Mouse (Mus musculus) mouse trophoblast stem cell (cell line): ENCODE data around the gene Gm7861.
"Not testable (repeated sequence)": the region's sequence is repeated elsewhere in the genome, so short reads cannot be mapped to it uniquely, and the experiment has no call there.

Experiments
- in situ Hi-C, 2 experiments: fragments of 300-500 bp; cut with MseI, MboI; formaldehyde crosslinking; loops; 2 replicates in 1 of 2; 3 replicates in 1 of 2; pipeline ENCODE4 v1.15.1; 2025

The Gm7861 gene

DNA sequence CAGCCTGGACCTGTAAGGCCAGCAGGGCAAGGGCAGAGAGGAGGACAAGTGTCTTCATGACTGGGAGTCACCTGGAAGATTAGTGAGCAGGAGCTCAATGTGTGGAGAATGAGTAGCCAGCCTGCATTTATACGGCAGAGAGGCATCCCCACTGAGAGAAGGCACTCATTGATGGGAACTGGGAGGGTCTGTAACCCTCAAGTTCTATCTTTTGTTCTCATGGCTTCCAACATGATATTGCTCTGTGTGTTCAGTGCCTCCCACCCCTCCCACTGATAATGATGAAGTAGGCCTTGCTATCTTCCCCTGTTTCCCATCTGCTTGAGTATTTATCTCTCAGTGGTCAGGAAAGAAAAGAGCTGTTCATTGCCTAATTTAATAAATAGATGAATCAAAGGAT is at the start of gene Gm7861:
Gm7861 (minus strand) TSS at position 101 of the 400 bp plus-strand sequence.
- in situ Hi-C loops: not testable (repeated sequence)

DNA sequence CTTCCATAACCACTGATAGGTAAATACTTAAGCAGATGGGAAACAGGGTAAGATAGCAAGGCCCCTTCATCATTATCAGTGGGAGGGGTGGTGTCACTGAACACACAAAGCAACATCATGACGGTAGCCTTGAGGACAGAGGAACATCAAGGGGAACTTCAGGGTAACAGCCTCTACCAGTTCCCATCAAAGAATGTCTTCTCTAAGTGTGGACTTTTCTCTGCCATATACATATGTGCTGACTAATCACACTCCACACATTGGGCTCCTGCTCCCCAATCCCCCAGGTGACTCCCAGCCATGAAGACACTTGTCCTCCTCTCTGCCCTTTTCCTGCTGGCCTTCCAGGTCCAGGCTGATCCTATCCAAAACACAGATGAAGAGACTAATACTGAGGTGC is 23.6 kb upstream of the Gm7861 start, which contains the start of gene Defa26:
Defa26 (plus strand) TSS at position 301 of the 400 bp plus-strand sequence.
- in situ Hi-C loops: not testable (repeated sequence)

DNA sequence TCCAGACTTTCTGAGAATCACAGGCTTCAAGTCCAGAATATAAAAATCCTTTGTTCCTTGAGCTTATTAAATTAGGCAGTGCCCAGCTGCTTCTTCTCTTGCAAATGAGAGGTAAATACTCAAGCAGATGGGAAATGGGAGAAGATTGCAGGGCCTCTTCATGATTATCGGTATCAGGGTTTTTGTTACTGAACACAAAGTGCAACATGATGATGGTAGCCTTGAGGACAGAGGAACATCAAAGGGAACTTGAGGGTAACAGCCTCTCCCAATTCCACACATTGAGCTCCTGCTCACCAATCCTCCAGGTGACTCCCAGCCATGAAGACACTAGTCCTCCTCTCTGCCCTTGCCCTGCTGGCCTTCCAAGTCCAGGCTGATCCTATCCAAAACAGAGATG is 11.6 kb downstream of the Gm7861 start, which contains the start of gene Defa28:
Defa28 (plus strand) TSS at position 301 of the 400 bp plus-strand sequence.
- in situ Hi-C loops: not testable (repeated sequence)

DNA sequence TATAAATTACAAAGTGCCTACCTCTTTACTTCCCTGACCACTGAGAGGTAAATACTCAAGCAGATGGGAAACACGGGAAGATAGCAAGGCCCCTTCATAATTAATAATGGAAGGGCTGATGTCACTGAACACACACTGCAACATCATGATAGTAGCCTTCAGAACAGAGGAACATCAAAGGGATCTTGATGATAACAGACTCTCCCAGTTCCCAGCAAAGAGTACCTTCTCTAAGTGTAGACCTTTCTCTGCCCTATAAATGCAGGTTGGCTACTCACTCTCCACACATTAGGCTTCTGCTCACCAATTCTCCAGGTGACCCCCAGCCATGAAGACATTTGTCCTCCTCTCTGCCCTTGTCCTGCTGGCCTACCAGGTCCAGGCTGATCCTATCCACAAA is 29.2 kb downstream of the Gm7861 start, which contains the start of gene Defa37:
Defa37 (plus strand) TSS at position 301 of the 400 bp plus-strand sequence.
- in situ Hi-C loops: not testable (repeated sequence)
